Mouse (Mus musculus) myocyte (in vitro differentiated cells): ENCODE results near the gene Milr1.

ENCODE experiments used
- CEBPB ChIP-seq: IDR thresholded peaks from 2 replicates; pipeline ENCODE4 v1.6.1; 2011; ENCODE audit warnings: mild to moderate bottlenecking, moderate library complexity; ENCODE audit not compliant: poor library complexity, insufficient read depth, severe bottlenecking
- E2F4 ChIP-seq: IDR thresholded peaks from one replicate; pipeline ENCODE4 v1.6.1; 2011; ENCODE audit warnings: mild to moderate bottlenecking, control low read depth, moderate library complexity; ENCODE audit not compliant: insufficient read depth
- MAX ChIP-seq: IDR thresholded peaks from one replicate; pipeline ENCODE4 v1.6.1; 2011; ENCODE audit warnings: low read depth, mild to moderate bottlenecking, control low read depth
- MYOD1 ChIP-seq, 3 experiments: IDR thresholded peaks; one replicate each; pipeline ENCODE4 v1.6.1; 2011; ENCODE audit warnings: control low read depth in 2 of 3, low read depth in 2 of 3, mild to moderate bottlenecking in 2 of 3, moderate library complexity in 1 of 3; ENCODE audit not compliant: insufficient read length in 2 of 3, control insufficient read depth in 1 of 3
- MYOG ChIP-seq, 3 experiments: IDR thresholded peaks; one replicate each; pipeline ENCODE4 v1.6.1; 2011; ENCODE audit warnings: control low read depth in 2 of 3, low read depth in 2 of 3, mild to moderate bottlenecking in 2 of 3; ENCODE audit not compliant: insufficient read length in 2 of 3, control insufficient read depth in 1 of 3, insufficient read depth in 1 of 3
- POLR2A ChIP-seq: IDR thresholded peaks from one replicate; pipeline ENCODE4 v1.6.1; 2011; ENCODE audit warnings: low read depth, mild to moderate bottlenecking, control low read depth, moderate library complexity; ENCODE audit not compliant: insufficient read length
- POLR2AphosphoS2 ChIP-seq: IDR thresholded peaks from one replicate; pipeline ENCODE4 v1.6.1; 2011; ENCODE audit warnings: low read depth, control low read depth; ENCODE audit not compliant: insufficient read length
- SRF ChIP-seq: IDR thresholded peaks from one replicate; pipeline ENCODE4 v1.6.1; 2011; ENCODE audit warnings: low read depth; ENCODE audit not compliant: control insufficient read depth, insufficient read length
- TCF12 ChIP-seq: IDR thresholded peaks from one replicate; pipeline ENCODE4 v1.6.1; 2011; ENCODE audit warnings: mild to moderate bottlenecking, control low read depth; ENCODE audit not compliant: poor library complexity, insufficient read depth, severe bottlenecking
- TCF3 ChIP-seq: IDR thresholded peaks from one replicate; pipeline ENCODE4 v1.6.1; 2011; ENCODE audit warnings: low read depth, control low read depth; ENCODE audit not compliant: insufficient read length
- USF1 ChIP-seq: IDR thresholded peaks from one replicate; pipeline ENCODE4 v1.6.1; 2011; ENCODE audit warnings: low read depth, mild to moderate bottlenecking, control low read depth, moderate library complexity

DNA sequence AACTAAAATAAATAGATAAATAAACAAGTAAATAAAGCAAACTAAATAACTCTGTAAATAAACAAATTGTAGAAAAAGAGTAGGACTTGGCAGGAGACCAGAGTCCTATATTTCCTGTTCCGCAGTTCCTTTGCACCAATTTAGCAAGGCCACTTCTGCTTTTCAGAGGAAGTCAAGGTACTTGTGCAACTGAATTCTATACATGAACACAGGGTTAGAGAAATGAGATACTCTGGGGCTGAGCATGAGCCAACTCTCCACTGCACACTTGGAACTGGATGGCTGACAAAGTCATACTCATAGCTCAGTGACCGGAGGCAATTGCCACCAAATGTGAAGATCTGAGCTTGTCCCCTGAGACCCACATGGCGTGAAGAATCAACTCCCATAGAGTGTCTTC is 8.0 kb downstream of the Milr1 start:
- no peak for TF ChIP-seq POLR2A
- no peak for TF ChIP-seq CEBPB
- no peak for TF ChIP-seq TCF3
- TF ChIP-seq MYOD1 (IDR thresholded peaks at IDR 0.05; ENCODE audit: control insufficient read depth in 1 of 3, insufficient read length in 2 of 3, low read depth in 2 of 3): no peak
- TF ChIP-seq TCF12: no peak
- TF ChIP-seq MAX: no peak
- no peak for TF ChIP-seq MYOG (IDR thresholded peaks at IDR 0.05; ENCODE audit: control insufficient read depth in 1 of 3, insufficient read depth in 1 of 3, insufficient read length in 2 of 3, low read depth in 2 of 3)
- no peak for TF ChIP-seq POLR2AphosphoS2
- no peak for TF ChIP-seq USF1
- no peak for TF ChIP-seq E2F4
- no peak for TF ChIP-seq SRF
